Mouse (Mus musculus) spleen, postnatal 14 days (tissue): ENCODE data around the gene Asap3.

ENCODE experiments used
- DNase-seq, 2 experiments: peaks; one replicate each; pipeline ENCODE4 v3.0.0; 2021 to 2022; ENCODE audit warnings: low spot score in 2 of 2

Asap3 gene

GRCm38 (mm10) chr4:136180408-136181330, 25.5 kb upstream of the Asap3 start:
- peak; percentile 72 to 76 for DNase-seq

- DNase-seq = no peak
Measured at GRCm38 (mm10) chr4:136181367-136181766, 24.8 kb upstream of the Asap3 start.

GRCm38 (mm10) chr4:136185375-136185774, 20.8 kb upstream of the Asap3 start:
- DNase-seq = no peak

DNA sequence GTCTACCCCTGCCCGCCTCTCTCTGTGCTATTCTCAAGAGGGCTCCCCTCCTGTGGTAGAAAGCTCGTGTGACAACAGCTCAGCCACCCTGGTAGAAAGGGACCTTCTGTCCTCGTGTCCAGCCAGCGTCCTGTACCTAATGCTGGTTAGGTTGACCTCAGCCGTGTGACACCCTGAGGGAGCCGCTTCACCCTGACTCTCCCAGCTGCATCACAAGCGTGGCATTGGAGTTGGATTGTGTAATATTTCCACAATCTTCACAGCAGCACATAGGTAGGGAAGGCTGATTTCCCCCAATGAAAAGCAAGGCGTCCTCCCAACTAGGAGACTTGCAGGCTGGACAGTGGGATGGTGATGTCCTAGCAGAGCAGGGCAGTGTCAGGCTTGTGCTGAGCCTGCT, 19.9 kb upstream of the Asap3 start:
- DNase-seq = no peak

DNA sequence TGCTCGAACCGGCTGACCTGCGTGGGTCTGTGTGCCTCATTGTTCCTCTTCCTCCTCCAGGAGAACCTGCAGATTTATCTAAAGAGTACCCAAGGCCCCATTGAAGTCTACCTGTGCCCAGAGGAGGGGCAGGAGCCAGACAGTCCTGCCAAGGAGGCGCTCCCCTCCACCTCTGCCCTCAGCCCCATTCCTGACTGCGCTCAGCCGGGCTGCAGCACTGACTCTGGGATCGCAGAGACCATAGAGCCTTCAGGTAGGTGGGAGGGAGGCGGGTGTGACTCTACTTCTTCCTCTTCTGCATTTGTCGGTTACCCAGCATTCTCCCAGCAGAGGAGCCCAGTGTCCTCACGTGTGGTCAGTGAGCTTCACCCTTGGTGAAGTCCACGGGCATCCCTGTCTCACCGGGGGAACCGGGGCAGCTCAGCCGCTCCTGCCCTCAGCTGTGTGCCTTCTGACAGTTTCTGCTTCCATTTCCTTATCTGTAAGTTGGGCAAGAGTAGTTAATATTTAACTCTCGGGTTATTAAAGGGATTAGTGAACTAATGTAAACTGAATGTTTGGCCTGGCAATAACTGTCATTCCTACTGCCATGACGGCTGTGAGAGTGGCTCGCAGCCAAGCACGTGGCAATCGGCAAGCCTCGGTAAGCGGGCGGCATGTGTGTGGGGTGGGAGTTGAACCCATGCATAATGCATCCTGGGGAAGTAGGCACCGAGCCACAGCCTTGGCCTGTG, 19.3 kb upstream of the Asap3 start:
- DNase-seq = no peak

- no peak for DNase-seq
Measured at GRCm38 (mm10) chr4:136188973-136189737, 17.0 kb upstream of the Asap3 start.

- peak; percentile 64 to 66 for DNase-seq
Measured at GRCm38 (mm10) chr4:136189912-136190311, 16.3 kb upstream of the Asap3 start.

- no peak for DNase-seq
Measured at GRCm38 (mm10) chr4:136193571-136193970, 12.6 kb upstream of the Asap3 start.

- no peak for DNase-seq
Measured at GRCm38 (mm10) chr4:136195029-136195428, 11.1 kb upstream of the Asap3 start.

- no peak for DNase-seq
Measured at GRCm38 (mm10) chr4:136195629-136196028, 10.5 kb upstream of the Asap3 start.

- no peak for DNase-seq
Measured at GRCm38 (mm10) chr4:136196201-136196600, 10.0 kb upstream of the Asap3 start.

- no peak for DNase-seq
Measured at GRCm38 (mm10) chr4:136198846-136199245, 7.3 kb upstream of the Asap3 start.

GRCm38 (mm10) chr4:136199562-136200292, 6.4 kb upstream of the Asap3 start:
- DNase-seq = peak in 1 of 2 experiments; percentile 50

GRCm38 (mm10) chr4:136202509-136202908, 3.7 kb upstream of the Asap3 start:
- DNase-seq = peak; percentile 42 to 69

GRCm38 (mm10) chr4:136204775-136205174, 1.4 kb upstream of the Asap3 start:
- DNase-seq = no peak

DNA sequence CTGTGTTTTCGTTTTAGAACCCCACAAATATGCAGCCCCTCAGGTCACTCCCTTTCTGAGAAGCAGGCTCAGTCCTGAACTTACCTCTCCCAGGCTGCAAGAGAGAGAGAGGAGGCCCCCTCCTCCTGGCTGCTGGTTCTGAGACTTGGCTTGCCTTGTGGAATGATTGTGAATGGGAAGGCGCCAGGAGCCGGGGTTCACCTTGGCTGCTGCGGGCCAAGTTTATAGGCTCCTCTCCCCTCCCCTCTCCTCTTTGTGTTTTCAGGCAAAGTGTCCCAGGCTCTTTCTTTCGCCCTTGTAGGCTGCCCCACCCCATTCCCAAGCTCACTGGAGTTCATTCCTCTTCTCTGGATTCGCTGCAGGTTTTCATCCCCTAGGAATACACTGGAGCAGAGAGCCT, 778 bp downstream of the Asap3 start:
- no peak for DNase-seq

- no peak for DNase-seq
Measured at GRCm38 (mm10) chr4:136210931-136211330, 4.8 kb downstream of the Asap3 start.

- DNase-seq = no peak
Measured at GRCm38 (mm10) chr4:136213629-136214028, 7.5 kb downstream of the Asap3 start.

- DNase-seq = no peak
Measured at GRCm38 (mm10) chr4:136214828-136215227, 8.7 kb downstream of the Asap3 start.

DNA sequence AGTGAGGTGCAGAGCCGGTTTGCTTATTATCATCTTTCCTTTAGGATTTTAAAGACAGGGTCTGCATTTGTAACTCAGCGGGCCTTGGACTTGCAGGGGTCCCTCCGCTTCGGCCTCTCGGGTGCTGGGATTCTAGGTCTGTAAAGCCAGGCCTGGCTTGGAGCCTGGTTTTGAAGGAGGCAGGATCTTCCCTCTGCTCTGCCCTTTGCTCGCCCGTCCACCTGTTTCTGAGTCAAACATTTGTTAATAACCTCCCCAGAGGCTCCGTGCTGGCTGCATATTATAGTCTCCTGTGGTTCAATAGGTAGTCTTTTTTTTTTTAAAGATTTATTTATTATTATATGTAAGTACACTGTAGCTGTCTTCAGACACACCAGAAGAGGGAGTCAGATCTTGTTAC, 9.4 kb downstream of the Asap3 start:
- no peak for DNase-seq

DNA sequence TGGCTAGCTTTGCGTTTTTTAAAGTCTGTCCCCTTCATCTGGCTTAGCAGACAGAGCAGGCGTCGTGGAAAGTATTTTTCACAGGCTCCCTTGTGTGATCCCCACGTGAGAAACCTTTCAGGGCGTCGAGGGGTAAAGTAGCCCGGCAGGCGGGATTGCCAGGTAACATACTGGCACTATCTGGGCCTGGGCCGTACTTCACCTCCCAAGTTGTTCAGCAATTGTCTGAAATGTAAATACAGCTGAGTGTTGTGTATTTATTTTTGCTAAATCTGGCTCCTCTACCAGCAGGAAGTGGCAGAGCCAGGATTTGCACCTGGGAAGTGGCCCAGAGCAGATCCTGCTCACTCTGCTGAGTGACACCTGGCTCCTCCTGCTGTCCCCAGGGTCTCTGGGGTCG, 10.9 kb downstream of the Asap3 start:
- DNase-seq = no peak
